Mouse (Mus musculus): ENCODE results near the gene Cbx8. TPM values are rescaled to one million over a fixed set of nuclear protein-coding genes. Genes with fewer than 3 reads are reported as not detected.

Cbx8 gene
- polyA plus RNA-seq (2016; fragmentation: Nextera tagmentation; extraction: Ambion mirVana): 2.5 and 3.3 TPM in 2 replicates

DNA sequence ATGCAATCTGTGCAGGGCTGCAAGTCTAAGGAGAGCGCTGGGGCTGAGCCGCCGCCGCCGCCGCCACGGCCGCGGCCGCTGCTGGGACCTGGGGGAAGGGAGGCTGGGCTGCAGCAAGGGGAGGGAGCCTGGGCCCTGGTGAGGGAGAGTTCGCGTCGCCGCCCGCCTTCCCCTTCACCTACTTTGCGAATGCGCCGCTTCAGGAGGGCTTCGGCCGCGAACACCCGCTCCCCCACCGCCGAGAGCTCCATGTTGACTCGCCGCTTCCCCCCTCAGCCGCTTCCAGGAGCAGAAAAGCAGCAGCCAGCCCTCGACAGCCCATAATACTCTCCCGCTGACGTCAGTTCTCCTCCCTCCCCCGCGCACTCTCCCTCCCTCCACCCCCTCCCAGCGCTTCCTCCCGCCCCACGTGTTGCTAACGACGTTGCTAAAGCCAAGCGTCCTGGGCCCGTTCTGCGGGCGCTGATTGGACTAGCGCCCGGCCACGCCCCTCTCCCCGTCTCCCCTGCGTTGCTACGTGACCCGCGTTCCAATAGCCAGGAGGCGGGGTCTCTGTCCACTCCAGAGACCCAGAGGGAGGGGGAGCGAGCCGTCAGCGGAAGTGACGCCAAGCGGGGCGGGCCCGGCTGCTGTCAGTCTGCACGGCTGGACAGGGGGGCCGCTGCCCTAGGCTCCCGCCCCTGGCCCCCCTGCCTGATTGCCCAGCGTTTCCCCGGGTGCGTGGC, at the start of gene Cbx8:
TSS of gene Cbx8 (minus strand) at position 370 of the 725 bp plus-strand sequence.
- Histone ChIP-seq H3K27me3 (replicated peaks) (peaks cover 100% of the 10 kb centered on the region), H3K27ac (no peak within 1 kb of the TSS), H3K4me2 (peak within 1 kb of the TSS; percentile 94), H3K36me3 (peaks cover 8% of the 10 kb centered on the region), H3K9ac (peak within 1 kb of the TSS; percentile 77), H3K4me1 (peaks cover 61% of the 10 kb centered on the region), H3K4me3 (peak within 1 kb of the TSS; percentile 68), H3K9me3 (replicated peaks) (no peaks in the 10 kb centered on the region)
- WGBS (ENCODE audit: insufficient replicate concordance): under 1% methylated on average over 59 of the region's 63 CpGs
- ATAC-seq: peak; percentile 90

DNA sequence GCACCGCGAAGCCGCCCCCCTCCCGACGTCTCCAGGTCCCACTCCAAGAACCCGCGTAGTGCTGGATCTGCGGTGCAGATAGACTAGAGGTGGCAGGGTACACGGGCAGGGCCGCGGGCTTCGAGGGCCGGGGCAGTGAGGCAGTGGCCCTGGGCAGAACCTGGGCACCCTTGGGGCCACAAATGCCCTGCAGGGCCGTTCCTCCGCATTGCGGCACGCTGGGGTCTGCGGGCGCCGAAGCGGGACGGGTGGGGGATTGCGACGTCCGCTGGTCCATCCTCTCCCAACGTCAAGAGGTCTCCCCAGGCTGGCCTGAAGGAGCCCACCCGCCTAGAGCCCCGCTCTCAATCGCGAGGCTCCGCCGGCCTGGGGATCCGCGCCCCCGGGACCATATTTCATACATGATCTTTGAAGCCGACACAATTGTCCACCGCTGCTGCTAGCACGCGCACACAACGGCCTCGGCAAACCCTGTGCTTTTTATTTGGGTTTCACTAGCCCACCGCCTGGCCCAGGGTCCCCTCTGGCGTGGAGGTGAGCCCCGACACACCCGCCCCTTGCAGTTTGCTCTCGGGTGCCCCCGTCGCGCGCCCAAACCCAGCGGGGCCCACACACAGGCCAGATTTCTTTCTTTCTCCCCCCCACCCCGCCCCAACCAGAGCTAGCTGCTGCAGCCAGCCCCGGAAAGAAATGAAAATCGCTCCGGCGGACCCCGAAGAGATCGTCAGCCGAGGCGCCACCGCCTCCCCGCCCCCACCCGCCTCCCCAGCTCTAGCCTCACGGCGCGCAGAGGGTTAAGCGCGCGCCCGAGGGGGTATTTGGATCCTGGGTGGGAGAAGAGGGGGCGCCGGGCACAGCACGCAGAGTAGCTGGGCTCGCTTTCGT, 49.5 kb upstream of the Cbx8 start:
- no peak for ATAC-seq
- Histone ChIP-seq H3K9ac (peak overlapping the region; percentile 40; the same call in 1 of the 2 replicates), H3K4me2 (peak overlapping the region; percentile 69), H3K4me3 (peak overlapping the region; percentile 49), H3K9me3 (replicated peaks) (no peaks in the 10 kb centered on the region), H3K27me3 (replicated peaks) (peaks cover 98% of the 10 kb centered on the region), H3K4me1 (peaks cover 54% of the 10 kb centered on the region), H3K36me3 (no peaks in the 10 kb centered on the region), H3K27ac (no peak overlapping the region)
- 2% methylated on average over 73 of the region's 75 CpGs for WGBS (ENCODE audit: insufficient replicate concordance)

DNA sequence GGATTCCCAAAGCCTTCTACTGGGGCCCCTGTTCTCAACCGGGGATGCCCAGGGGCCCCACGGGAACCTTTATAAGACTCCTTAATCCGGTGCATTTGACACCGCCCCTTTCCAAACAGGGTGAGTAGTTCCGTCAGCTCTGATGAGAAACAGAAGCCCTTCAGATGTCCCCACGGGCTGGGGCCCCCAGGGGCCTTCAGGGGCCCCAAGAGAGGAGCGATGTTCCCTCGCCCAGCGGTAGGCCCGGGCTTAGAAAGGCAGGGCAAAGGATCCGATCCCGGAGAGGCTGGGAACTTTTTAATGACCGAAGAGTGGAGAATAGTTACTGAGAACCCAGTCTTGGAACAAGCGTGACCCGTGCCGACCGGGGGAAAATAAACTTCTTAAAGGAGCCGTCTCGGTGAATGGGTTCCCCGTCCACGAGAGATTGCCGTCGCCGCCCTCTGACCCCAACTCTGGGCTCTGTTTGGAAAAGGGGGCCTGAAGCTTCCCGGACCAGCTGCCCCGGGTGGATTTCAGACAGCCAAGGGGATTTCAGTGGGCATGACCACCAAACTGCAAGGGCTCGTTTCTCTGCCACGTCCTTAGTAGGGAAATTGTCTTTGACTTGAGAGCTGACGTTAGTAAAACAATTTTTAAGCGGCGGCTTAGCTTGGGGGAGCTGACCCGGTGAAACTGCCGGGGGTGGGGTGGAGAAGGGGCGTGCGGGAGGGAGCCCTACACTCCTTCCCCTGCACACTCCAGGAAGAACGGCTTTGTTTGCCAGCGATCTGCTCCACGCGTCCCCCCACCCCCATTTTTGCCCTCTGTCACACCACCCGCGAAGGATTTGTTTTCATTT, 48.7 kb upstream of the Cbx8 start:
- WGBS (ENCODE audit: insufficient replicate concordance): 3% methylated on average over 40 of the region's 41 CpGs
- H3K4me2 ChIP-seq: peak overlapping the region; percentile 69
- H3K27me3 ChIP-seq (replicated peaks): peaks cover 98% of the 10 kb centered on the region
- no peaks in the 10 kb centered on the region for H3K36me3 ChIP-seq
- no peak overlapping the region for H3K27ac ChIP-seq
- no peak overlapping the region for H3K9ac ChIP-seq
- peaks cover 59% of the 10 kb centered on the region for H3K4me1 ChIP-seq
- peak overlapping the region; percentile 49 for H3K4me3 ChIP-seq
- ATAC-seq: no peak
- H3K9me3 ChIP-seq (replicated peaks): no peaks in the 10 kb centered on the region

DNA sequence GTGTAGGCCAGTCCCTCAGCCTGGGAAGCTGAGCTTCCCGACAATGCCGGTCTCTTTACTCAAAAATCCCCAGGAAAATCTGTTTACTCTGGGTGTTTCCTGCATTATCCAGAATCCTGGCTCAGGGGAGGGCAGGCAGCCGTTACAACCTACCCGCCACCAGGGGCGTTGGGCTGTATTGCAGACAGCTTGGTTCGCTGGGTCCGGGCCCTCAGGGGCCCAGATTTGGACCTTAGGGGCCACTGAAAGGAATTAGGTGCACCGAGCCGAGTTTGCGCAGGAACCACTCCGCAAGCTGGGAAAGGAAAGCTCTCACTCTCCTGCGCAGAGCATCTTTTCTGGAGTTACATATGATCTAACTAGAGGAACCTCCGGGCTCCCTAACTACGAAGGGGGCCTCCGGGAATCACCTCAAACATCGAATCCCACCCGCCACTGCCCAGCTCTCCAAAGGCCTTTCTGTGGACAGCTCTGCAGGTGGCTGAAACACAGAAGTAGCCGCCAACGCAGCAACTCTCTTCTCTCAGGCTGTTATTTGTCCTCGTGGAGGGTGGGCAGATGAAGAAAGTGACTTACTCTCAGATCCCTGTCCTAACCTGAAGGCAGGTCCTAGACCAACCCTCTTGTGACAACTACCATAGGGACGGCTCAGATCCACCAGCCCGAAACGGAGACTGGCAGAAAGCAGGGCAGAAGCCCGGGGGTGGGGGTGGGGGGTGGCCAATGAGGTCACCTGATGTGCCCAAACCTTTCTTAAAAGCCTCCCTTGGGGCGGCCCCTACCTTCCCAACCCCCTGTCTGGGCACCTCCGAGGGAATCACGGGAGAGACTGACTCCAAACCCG, 47.8 kb upstream of the Cbx8 start:
- Histone ChIP-seq H3K9me3 (replicated peaks) (no peaks in the 10 kb centered on the region), H3K27me3 (replicated peaks) (peaks cover 98% of the 10 kb centered on the region), H3K4me1 (peaks cover 68% of the 10 kb centered on the region), H3K36me3 (no peaks in the 10 kb centered on the region), H3K9ac (no peak overlapping the region), H3K4me3 (no peak overlapping the region), H3K27ac (no peak overlapping the region), H3K4me2 (peak overlapping the region; percentile 69; the same call in 1 of the 2 replicates)
- no peak for ATAC-seq
- 2% methylated on average over 28 of the region's 28 CpGs for WGBS (ENCODE audit: insufficient replicate concordance)

DNA sequence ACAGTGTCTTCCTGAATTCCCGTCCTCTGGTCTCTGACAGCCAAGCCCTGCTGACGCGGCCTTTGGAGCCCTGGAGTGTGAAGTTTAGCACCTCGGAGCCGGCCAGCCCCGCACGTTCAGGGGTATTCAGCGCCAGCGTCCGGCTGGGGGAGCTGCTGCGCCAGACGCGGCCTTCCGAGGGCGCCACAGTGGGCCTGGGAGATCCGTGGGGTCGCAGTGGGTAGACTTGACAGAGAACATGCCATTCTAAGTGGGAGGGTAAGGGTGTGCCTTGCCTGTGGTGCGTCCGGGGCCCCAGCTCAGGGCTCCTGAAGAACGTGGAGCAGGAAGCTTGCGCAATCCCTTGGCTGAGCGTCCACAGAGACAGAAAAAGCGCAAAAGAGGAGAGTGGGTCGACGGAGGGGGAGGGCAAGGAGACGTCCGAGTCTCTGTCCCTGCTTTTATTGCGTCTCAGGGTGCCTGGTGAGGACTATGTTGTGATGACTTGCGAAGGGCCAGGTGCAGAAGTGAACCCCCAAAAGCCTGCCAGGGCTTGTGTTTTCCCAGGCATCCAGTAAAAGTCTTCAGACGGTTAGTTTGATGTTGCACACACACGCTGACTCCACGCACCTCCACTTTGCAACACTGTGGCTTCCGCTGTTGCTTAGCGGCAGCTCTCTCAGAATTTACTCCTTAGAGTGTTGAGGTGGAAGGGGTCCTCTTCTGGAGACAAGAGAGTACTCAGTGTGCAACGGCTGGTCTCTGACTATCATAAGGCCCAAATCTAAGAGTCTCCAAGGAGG, 46.7 kb upstream of the Cbx8 start:
- no peak overlapping the region for H3K9ac ChIP-seq
- peaks cover 100% of the 10 kb centered on the region for H3K27me3 ChIP-seq (replicated peaks)
- WGBS (ENCODE audit: insufficient replicate concordance): 3% methylated on average over 35 of the region's 35 CpGs
- H3K9me3 ChIP-seq (replicated peaks): no peaks in the 10 kb centered on the region
- H3K27ac ChIP-seq: no peak overlapping the region
- peak overlapping the region; percentile 10; the same call in 1 of the 2 replicates for H3K4me3 ChIP-seq
- H3K36me3 ChIP-seq: no peaks in the 10 kb centered on the region; the same call in 1 of the 2 replicates
- H3K4me1 ChIP-seq: peaks cover 79% of the 10 kb centered on the region
- no peak for ATAC-seq
- peak overlapping the region; percentile 88; the same call in 1 of the 2 replicates for H3K4me2 ChIP-seq

DNA sequence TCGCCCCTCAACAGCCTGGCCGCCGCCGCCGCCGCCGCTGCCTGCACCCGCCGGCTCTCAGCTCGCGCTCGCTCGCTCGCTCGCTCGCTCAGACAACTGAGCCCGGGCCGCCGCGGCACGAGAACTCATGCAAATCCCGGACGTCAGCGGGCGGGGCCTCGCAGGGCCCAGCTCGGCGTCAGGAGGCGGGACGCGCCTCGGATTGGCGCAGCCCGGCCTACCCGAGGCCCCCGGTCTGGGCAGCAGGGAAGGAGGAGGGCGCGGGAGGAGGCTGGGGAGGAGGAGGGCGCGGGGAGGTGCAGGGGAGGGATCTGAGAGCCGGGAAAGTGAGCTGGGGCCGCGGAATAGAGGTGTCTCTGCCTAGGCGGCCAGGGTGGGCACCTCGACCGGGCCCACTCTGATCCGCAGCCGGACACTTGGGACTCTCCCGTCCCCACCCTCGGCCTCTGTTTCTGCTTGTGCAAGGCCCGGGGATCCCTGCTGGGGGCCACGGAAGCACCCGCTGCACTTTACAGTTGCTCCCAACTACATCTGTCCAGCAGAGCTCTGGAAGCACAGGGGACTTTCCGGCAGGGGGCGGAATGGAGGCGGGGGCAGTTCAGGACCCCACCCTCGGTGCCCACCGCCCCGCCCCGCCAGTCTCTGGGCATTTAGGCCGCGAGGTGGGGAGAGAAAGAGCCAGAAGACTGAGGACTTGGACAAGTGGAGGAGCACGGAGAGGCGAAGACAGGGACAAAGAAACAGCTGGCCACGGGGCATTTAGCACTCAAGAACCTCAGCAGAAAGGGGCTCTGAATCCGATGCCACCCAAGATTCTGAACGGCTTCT, 45.6 kb upstream of the Cbx8 start, which contains the start of gene Cbx4:
TSS of gene Cbx4 (minus strand) at position 78 of the 828 bp plus-strand sequence.
- H3K27me3 ChIP-seq (replicated peaks): peaks cover 100% of the 10 kb centered on the region
- ATAC-seq: peak; percentile 85
- H3K4me1 ChIP-seq: peaks cover 87% of the 10 kb centered on the region
- H3K27ac ChIP-seq: peak within 1 kb of the TSS; percentile 88
- H3K36me3 ChIP-seq: peaks cover 10% of the 10 kb centered on the region
- WGBS (ENCODE audit: insufficient replicate concordance): 1% methylated on average over 64 of the region's 67 CpGs
- H3K4me3 ChIP-seq: peak within 1 kb of the TSS; percentile 70
- H3K4me2 ChIP-seq: peak within 1 kb of the TSS; percentile 88
- H3K9ac ChIP-seq: peak within 1 kb of the TSS; percentile 75
- no peaks in the 10 kb centered on the region for H3K9me3 ChIP-seq (replicated peaks)

DNA sequence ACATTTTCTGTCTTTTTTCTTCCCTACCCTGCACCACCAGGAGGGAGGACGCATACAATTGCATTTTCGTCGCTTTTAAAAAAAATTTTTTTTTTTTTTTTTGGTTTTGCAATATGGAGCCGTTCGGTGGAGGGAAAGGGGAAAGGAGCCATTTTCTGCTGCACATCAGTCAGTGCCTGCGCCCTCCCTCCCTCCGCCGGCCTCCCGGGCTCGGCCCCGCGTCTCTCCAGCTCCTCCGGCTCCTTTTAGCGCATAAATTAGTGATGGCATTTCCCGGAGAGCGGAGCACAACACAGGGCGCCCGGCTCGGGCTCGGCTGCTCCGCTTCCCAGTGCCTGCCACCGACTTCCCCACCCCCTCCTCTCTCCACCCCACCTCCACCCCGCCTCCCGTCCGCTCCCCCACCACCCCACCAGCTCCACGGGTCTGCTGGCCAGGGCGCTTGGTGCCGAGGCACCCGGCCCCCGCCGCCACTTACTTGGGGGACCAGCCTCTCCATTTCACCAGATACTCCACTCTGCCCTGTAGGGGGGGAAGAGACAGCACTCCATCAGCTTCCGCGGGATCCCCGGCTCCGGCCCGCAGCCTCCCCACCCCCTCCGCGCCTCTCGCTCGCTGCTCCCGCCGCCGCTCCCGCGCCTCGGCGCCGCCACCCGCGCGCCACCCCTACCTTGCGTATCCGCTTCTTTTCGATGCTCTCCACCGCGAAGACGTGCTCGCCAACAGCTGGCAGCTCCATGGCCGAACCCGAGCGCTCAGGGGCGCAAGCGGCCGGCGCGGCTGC, 44.7 kb upstream of the Cbx8 start:
- WGBS (ENCODE audit: insufficient replicate concordance): under 1% methylated on average over 61 of the region's 66 CpGs
- peak; percentile 22 for ATAC-seq
- peak overlapping the region; percentile 88 for H3K4me2 ChIP-seq
- H3K9ac ChIP-seq: peak overlapping the region; percentile 75
- H3K36me3 ChIP-seq: peaks cover 18% of the 10 kb centered on the region
- H3K4me1 ChIP-seq: peaks cover 80% of the 10 kb centered on the region
- H3K4me3 ChIP-seq: peak overlapping the region; percentile 70
- H3K27me3 ChIP-seq (replicated peaks): peaks cover 100% of the 10 kb centered on the region
- H3K27ac ChIP-seq: peak overlapping the region; percentile 88
- no peaks in the 10 kb centered on the region for H3K9me3 ChIP-seq (replicated peaks)

DNA sequence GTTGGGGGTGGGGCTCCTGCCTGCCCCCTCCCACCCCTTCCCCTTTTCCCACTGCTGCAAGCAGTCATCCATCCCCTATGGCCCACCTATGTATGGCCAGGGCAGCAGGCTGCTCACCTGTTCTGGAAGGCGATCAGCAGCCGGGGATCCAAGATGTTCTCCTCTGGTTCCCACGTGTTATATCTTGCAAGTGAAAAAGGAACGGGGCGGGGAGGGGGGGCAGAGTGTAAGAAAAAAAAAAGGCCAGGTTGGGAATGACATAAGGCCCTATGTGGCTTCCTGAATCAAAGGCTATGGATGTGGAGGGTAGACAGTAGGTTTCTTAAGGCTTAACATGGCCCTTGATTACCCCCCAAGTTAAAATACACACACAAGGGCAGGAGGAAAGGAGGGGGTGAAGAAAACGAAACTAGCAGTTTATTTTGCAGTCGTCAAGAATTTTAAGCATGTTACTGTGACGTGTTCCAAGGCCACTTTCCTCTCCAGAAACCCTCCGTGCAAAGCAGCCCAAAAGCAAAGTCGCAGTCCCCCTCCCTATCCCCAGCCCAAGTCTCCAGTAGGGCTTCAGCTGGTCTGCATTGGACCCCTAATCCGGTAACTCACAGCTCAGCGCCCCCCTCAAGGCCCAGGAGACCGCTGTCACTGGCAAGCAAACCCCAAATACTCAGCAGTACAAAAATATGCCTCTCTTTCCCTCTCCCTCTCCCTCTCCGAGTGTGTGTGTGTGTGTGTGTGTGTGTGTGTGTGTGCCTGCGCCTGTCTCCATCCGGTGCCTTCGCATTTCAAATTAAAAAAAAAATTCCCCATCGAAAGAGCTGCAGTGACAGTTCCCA, 43.9 kb upstream of the Cbx8 start:
- ATAC-seq: no peak
- WGBS (ENCODE audit: insufficient replicate concordance): under 1% methylated on average over 18 of the region's 18 CpGs
- peak overlapping the region; percentile 75 for H3K9ac ChIP-seq
- H3K4me3 ChIP-seq: peak overlapping the region; percentile 70
- peaks cover 97% of the 10 kb centered on the region for H3K27me3 ChIP-seq (replicated peaks)
- no peaks in the 10 kb centered on the region for H3K9me3 ChIP-seq (replicated peaks)
- H3K27ac ChIP-seq: peak overlapping the region; percentile 88
- H3K4me2 ChIP-seq: peak overlapping the region; percentile 88
- peaks cover 74% of the 10 kb centered on the region for H3K4me1 ChIP-seq
- H3K36me3 ChIP-seq: peaks cover 19% of the 10 kb centered on the region

Measured in liver, embryonic 12.5 days (tissue).